Mouse (Mus musculus) monocyte, adult 2 months (primary cell): Measurements from ENCODE around the gene Zxdb.
"Not testable (repeated sequence)": the region's sequence is repeated elsewhere in the genome, so short reads cannot be mapped to it uniquely, and the experiment has no call there.

Experiments
- DNase-seq, 2 experiments: peaks; one replicate each; pipeline ENCODE4 v3.0.0; 2022; ENCODE audit warnings: low spot score in 2 of 2, low read depth in 1 of 2

Zxdb gene

DNA sequence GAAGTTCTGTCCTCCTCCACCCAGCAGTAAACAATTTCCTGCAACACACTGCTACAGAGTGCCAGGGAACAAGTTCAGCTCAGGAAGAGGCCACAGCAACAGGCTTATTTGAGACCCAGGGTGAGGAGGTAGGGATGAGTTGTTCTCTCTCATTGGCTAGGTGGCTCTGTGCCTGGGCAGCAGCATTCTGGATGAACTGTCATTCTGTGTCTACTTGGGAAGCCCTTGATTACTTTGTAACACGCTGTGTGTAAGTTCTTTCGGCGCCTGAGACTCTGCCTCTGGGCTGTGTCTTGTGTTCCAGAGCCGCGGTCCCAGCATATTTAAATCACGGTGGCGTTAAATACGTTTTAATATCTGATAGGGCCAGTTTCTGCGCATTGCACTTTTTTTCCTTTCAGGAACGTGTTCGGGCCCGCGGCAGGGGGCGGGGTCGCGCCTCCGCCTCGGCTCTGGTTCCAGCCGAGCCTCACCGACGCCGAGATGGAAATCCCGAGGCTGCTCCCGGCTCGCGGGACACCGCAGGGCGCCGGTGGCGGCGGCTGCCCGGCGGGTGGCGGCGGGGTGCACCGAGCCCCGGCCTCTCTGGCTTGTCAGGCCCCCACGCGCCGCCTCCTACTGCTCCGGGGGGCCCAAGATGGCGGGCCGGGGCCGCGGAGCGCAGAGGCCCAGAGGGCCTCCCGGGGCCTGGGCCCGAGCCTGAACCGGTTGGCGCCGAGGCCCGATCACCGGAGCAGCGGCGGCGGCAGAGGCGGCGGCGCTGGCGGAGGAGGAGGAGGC, at the start of gene Zxdb:
Gene Zxdb, plus strand, starts transcription at position 378 of the 780 bp plus-strand sequence.
- DNase-seq: not testable (repeated sequence)

GRCm38 (mm10) chrX:94674977-94675376, 49.4 kb upstream of the Zxdb start:
- DNase-seq: no peak

DNA sequence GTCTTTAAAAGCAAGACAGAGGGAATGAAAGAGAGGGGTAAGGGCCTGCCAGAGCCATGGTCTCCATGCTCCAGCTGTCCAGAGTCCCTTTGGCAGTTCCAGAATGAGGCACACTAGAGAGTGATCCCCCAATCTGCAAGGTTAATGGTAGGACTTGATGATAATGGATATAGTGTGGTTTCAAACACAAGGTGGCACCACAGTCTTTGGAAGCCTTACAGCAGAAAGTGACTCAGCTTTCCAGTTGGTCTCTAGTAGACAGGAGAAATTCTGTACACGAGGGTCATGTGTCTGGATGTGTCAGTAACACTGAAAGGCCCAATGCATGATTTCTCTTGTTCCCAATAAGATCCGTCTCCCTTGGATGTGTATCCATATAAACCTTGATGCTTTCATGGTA, 42.8 kb upstream of the Zxdb start:
- not testable (repeated sequence) for DNase-seq

GRCm38 (mm10) chrX:94689593-94689992, 34.8 kb upstream of the Zxdb start:
- not testable (repeated sequence) for DNase-seq

DNA sequence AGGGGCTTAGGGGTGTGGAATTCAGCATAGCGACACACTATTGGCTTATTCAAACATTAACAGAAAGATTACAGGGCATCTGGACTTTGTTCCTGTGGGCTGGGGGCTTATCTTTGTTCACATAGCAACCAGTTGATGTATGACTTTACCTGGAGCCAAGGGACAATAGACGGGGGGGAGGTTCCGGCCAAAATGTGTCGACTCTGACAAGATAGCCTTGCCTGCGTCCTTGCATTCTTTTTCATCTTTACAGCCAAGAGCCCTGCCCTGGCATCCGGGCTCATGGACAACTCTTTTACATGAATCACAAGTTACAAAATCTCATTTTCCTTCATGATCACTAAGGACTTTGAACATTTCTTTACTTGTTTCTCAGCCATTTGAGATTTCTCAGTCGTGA, 17.7 kb upstream of the Zxdb start:
- DNase-seq: not testable (repeated sequence)

- not testable (repeated sequence) for DNase-seq
These were observed 14.6 kb upstream of the Zxdb start for GRCm38 (mm10) chrX:94709752-94710151.

DNA sequence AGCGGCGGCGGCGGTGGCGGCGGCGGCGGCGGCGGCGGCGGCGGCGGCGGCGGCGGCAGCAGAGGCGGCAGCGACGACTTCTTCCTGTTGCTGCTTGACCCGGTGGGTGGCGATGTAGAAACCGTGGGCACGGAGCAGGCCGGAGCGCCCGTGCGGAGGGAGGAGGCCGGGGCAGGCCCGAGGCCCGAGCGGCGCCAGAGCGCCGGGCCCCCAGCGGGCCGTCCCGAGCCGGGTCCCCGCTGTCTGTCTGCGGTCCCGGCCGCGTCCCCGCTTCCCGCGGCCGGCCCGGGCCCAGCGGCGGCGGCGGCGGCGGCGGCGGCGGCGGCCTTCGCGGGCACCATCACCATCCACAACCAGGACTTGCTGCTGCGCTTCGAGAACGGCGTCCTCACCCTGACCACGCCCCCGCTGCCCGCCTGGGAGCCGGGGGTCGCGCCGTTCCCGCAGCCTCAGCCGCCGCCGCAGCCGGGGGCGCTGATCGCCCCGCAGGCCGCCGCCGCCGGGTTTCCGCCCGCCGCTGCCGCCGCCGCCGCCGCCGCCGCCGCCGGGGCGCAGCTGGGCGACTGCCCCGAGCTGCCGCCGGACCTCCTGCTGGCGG, 702 bp downstream of the Zxdb start:
- DNase-seq: not testable (repeated sequence)

GRCm38 (mm10) chrX:94725627-94726083, 1.3 kb downstream of the Zxdb start:
- not testable (repeated sequence) for DNase-seq

DNA sequence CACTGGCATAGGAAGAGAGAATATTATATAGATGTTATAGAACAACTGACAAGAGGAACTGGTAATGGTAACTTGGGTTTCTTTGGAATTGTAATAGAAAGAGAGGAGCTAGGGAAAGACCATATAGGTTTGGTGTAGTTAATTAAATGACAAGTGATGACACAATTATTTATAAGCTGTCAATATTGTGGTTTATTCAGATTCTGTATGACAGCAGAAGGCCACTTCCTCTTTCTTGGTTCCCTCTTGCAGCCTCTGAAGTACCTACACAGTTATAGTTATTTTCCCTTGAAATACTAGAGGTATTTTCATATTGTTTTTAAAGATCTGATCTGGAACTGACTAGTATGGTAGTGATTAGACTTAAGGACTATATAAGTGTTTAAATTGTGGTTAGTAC, 7.2 kb downstream of the Zxdb start:
- no peak for DNase-seq

DNA sequence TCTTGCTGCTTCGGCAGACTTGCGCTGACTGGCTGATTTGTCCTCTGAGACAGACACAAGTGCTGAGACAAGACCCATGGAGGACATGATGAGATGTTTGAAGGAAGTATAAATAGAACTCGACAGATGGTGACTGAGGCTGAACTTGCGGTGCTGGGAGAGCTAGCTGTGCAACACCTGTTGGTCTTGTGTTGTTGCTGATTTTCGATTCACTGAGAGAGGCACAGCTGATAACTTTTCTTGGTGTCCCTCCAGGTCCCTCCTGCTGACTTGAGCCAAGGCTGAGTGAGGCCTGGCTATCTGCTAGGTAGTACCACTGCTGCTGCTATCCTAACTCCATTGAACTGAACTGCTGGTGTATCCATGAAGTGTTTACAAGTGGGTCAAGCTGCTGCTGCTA, 29.4 kb downstream of the Zxdb start:
- no peak for DNase-seq

GRCm38 (mm10) chrX:94759959-94760358, 35.6 kb downstream of the Zxdb start:
- no peak for DNase-seq

- no peak for DNase-seq
These were observed 49.5 kb downstream of the Zxdb start for GRCm38 (mm10) chrX:94773876-94774275.
